Mouse (Mus musculus): ENCODE measurements around the gene Col23a1.

DNA sequence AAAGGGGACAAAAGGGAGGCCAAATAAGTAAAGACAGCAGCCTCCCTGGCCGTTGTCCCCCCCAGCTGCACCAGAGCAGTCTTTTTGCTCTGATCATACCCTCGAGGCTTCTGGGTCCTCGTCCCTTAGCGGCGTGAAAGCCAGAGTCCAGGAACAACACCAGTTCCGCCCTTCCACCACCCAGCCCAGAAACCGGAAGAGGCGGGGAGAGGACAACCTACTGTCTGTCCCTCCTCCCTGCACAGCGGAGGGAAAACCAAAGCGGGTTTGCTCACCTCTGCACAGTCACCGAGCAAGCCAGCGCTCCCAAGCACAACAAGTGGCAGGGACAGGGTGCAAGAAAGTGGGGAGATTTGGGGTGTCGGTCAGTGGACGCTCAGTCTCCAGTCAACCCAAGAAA lies 325.9 kb downstream of the Col23a1 start:
- TF ChIP-seq CTCF (IDR thresholded peaks at IDR 0.05; ENCODE audit: extremely low read depth, insufficient read depth, insufficient read length, insufficient replicate concordance) (no peak), POLR2A (IDR thresholded peaks at IDR 0.05; ENCODE audit: low read depth, low read length) (peak; percentile 83)
